Mouse (Mus musculus): ENCODE measurements at regions not wholly inside any gene's neighbourhood (a gene's known extent, or its start where the extent isn't known, plus 50 kb on each side); places are given as distances from the start of the nearest gene placed in this dataset.

DNA sequence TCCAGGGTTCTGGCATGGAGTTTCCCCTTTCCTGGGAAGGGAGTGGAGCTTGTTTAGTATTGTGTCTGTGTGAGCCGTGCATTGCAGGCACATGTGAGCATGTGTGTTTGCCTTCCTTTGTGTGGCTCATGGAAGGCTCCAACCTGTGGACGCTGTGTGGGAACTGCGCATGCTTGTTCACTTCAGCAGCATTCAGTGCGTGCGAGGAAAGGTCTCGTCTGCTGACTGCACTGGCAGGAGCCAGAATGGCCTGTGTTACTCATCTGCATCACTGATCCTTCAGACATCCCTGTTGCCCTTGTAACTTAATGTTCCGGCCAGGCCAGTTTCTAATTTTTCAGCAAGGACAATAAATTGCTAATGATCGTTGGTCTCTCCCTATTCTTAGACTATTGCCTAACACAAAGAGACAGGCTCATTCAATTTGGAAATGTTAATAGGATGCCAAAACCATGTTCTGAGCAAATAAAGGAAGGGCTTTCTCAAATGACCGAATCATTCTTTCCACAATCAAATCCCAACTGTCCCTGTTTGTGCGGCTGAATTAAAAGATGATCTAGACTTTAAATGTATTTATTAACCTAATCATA, 167.9 kb upstream of the Npy start:
- no peak for DNase-seq

DNA sequence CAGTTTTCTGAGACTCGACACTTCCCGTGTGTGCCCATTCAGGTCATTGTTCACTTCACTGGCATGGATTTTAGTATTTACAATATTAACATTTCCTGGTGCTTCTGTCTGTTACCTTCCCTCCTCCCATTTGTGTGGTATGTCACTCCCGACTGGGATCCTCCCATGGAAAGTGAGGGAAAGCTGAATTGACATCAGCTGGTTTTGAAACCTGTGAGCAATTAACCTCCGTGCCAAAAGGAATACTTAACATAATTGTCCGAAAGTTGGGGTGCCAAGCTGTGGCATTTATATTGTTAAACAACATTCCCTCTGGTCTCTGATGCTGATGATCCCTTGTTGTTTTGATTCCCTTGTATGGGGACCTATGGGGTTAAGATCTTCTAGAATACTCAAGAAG, 167.3 kb upstream of the Npy start:
- no peak for DNase-seq

DNA sequence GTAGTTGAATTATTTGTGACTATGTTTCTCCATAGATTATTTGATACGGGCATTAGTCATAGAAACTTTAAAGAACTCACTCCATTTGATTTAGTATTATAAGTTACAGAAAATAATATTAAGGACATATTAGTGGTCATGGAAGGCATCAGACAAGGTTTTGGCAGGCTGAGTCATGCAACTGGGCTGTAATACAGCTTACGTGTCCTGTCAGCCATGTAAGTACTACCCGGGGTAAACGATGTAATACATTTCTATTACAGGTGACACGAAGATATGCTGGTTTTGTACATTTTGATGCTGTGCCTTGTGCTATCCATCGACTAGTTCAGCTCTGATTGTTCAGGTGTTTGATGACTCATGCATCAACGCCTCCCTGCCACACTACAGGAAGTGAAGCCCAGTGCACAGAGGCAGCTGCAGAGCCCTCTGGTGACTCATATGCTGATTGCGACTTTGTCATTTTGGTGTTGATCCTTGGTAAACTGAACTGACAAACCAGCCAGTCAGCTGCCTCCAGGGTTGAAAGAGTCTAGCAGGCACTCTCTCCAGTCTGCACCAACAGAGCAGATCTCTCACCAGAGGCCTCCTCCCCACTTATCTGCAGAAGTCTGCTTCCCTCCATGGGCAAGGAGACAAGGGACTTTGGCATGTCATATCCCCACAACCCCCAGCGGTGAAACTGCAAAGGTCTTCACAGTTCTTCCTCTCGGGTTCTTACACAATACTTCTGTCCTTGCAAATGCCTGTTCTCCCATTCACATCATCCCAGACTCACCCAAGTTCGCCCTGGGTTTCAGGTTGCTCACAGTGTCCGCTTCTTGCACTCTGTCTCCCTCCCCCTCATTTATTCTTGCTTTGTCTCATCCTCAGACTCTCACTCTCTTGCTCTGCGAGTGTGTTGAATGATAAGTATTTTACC, 165.9 kb upstream of the Npy start:
- no peak for DNase-seq

DNA sequence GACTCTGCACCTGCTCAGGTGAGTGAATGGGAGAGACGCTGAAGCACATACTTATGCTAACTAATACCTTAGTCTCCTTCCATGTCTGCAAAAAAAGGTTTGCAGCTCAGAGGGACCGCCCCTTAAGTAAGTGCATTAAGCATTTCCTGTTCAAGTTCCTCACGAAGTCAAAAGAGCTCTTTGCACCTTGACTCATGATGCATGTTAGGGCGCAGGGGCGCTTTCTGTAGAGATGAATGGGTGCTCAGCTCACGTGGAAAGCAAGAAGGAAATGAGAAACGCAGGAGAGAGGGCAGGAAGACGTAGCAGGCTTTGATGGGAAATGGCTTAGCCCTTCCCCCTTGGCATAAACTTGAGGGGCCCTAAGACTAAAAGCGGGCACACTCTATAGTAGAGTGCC, 164.5 kb upstream of the Npy start:
- no peak for DNase-seq

DNA sequence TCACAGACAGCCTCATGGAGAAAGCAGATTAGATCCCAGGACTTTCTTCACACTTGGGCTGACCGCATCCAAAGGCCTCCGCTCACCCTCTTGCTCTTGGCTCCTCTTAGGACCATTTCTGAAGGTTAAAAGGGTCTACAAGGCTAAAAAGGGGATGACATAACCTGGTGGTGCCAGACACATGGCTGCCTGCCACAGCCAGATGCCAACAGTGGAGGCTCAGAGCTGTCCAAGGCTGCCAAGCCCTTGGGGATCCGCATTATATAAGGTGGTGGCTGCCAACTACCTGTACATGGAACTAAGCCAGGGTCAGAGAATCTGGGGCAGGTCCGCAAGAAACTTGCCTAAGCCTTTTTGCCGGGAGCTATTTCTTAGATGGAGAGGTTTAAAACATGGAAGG, 151.5 kb upstream of the Npy start:
- no peak for DNase-seq

DNA sequence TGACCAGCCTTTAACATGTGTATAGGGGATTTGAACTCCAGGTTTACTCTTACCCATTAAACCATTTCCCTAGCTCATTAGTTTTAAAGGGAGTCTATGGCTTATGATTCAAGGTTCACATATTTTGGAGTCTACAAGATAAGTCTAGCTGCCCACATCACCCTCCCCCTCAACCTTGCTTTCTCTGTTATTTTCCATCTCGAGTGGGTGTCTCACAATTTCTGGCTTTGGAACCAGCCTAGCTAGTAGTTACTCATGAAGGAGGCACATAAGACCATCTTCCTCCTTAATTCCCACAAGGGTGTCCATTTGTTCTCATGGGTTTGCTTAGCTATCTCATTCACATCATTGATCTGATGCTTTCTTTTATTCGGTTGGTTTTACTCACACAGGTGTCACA, 150.6 kb upstream of the Npy start:
- DNase-seq, result no peak

DNA sequence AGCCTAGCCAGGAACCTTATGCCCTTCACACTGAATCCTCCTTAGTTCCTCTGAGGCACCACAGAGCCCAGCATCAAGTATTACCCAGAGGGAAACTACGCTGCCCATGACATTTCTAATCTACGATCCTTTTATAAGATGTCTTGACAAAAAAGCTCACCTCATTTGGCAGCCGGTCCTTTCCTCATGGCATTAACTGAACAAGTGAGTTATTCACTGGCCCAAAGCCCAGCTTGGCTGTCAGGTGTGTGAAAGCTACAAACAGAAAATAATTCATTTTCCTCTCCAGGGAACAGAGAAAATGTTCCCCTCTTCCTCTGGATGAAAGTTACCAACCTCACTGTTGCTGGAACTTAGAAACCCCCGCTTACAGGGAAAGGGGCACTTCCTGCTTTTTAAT, 135.7 kb upstream of the Npy start:
- DNase-seq, result no peak

DNA sequence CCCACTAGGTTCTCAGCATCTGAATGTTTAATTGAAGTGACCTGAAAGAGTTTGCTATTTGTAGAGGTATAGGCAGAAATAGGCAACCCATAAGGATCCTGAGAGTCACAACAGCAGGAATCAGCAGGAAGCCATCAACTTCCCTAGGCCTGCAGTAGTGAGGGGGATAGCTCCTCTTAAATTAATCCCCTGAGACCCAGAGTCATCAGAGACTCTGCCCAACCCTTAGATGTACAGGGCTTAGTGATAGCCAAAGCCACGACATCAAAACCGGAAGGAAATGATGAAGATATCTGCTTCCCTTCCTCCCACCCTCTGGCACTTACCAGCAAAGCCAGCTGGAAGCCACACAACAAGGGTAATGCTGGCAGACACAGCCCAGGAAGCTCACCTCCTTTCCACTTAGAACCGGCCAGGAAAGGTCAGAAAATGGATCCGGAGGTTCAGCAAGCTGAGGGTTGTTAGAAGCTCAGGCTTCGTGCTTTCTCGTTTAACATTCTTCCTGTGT, 130.4 kb upstream of the Npy start:
- DNase-seq, result no peak

DNA sequence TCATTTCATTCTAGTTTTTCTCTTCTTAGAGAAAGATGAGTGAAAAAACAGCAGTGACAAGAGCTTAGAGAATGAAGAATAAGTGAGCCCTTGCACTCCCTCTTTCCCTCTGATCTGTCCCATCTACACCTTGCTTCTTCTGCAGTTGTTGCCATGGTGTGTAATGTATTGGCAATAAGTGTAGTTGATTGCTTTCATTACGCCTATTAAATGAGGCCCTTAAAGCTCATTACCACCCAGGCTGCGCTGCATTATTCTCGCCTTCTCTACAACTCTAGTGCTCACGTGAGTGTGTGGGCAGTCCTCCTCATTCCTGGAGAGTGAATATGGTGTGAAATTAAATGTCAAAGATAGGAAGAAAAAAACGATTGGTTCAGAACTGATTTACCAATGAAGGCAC, 127.7 kb upstream of the Npy start:
- no peak for DNase-seq

DNA sequence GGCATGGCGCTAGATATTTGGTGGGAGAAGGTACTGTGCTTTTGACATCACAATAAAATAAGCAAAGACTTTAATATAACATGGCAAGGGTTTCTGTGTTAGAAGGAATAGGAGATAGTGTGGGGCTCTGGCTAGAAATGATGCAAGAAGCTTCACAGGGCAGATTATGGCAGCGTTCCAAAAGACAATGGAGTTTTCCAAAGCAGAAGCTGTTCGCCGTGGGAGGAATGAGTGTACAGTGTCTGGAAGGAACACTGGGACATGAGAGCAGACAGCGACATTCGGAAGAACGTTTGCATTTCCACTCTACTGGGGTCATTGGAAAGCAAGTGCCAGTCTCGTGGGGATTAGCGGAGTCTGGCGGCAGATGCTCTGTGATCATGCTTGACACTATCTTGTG, 125.5 kb upstream of the Npy start:
- DNase-seq, result no peak

DNA sequence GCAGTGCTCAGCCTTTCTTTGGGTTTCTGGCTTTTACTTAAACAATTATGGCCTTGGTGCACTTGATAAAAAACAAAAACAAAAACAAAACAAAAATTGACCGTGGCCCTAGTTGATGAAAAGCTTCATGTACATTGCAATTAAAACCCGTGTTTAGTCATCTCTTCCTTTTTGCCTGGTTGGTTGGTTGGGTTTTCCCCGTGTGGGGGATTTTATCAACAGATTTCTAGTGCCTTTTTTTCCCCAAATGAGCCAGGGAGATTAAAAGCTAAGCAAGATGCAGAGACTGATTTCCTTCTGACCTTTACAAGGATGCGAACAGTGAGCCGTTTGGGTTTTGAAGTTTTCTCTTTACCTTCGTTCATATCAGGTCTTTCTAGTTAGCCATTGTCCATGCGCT, 121.1 kb upstream of the Npy start:
- no peak for DNase-seq

DNA sequence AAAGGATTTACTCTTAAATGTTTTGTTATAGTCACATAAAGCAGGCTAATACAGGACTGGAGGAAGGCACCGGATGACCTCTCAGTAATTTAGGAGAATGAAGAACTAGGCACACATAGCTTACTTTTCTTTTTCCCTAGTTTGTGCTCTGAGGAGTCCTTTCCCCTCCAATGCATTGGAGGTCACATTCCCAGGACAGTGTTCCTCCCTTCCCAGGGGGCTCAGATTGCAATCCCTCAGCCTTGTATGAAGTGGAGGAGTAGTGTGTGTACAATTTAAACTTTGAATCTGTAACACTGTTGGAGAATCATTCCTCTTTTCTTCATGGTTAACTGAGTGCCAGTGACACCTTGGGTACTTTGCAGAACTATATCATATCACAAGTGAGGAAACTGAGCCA, 109.5 kb upstream of the Npy start:
- DNase-seq, result no peak

DNA sequence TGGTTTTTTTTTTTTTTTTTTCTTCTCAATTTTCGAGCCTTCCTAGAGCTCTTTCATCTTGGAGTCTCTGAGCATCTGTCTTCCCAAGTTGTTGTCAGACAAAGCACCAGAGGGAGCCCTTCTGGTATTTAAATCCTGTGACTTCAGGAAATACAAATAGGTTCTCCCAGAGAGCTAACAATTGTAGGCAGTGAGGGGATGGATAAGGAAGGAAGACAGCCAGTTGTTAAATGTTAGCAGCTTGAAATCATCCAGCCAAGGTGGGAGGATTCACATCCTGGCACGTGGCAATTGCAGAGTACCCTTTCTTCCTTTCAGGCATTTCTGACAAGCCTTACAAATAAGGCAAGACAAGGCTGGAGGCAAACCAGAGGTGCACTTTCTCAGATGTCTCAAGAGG, 106.0 kb upstream of the Npy start:
- DNase-seq, result peak; percentile 34

DNA sequence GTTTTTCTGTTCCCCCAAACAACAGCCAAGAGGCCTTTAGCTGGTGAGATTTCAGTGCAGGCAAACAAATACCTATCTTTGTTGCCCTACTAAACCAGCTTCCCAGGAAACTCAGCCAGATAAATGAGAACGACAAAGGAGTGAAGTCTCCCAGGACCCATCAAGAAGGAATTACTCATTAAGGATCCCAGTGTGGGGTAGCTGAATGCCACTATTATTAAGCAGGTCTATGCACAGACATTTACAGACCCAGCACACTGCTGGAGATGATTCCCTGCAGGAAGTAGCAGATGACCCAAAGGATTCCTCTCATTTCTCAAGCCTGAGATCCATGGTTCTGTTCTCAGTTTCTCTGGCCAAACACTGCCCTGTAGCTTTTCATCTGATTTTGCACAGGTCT, 105.6 kb upstream of the Npy start:
- no peak for DNase-seq

DNA sequence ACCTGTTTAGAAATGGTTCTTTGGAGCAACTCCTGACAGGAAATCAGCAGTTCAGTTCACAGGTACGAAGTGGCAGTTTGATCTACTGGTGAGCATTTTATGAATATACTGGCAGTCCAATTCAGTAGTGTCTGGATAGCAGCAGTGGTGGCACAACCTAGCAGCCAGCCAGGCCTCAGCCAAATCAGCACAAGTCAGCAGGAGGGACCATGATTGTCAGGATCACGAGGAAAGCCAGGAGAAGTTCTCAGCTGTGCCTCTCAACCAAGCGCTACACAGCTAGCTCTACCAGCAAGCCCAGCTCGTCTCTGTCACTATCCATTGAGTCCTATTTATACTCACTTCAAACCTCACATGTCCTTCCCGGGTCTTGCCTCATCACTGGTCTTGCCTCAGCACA, 89.3 kb upstream of the Npy start:
- DNase-seq, result no peak

DNA sequence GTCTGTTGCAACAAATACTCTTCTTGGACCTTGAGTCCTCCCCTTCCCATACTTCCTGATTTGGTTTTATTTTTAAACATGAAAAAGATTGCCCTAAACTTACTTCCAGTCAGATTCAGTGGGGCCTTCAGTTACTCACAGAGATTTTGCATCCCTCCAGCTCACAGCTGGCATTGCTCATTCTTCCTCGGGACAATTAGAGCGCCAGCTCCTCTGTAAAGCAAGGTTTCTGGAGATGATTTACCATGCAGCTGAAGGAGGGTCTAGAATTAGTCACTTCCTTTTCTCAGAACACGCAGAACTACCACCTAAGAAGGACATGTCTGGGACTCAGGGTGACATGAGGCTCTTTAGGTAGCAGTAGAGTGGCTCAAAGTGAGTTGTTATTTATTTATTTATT, 79.4 kb upstream of the Npy start:
- no peak for DNase-seq

DNA sequence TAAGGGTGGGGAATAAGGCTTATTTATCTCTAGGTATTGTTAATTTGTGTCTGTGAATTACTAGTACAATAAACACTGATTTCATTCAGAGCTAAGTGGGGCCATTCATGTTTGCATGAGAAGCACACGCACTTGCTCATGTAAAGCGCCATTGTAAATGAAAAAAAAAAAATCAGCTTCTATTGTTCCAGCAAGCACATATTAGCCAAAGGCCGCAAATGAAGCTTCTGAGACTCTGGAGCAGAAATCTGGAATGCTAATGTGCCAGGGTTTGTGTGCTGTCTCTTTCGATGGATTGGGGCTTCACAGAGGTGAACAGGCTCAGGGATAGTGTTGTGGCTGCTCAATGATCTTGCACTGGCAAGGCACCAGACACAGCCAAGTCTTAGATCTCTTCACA, 77.2 kb upstream of the Npy start:
- no peak for DNase-seq

DNA sequence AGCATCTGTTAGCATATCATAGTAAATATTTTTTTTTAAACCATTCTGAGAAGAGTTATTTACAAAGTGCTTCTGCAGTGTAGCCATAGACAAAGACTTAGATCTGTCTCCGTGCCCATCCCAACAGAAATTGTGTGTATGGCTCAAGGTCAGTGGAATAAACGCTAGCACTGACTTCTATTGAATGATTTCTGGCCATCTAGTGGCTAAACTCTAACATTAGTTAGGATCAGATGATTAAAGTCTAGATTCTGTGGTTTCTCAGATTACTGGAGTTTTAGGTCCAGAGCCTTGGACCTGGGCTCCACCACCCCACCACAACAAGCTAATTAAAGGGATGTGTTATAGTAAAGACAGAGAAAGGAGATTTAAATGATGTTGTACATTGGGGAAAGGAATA, 72.0 kb upstream of the Npy start:
- no peak for DNase-seq

DNA sequence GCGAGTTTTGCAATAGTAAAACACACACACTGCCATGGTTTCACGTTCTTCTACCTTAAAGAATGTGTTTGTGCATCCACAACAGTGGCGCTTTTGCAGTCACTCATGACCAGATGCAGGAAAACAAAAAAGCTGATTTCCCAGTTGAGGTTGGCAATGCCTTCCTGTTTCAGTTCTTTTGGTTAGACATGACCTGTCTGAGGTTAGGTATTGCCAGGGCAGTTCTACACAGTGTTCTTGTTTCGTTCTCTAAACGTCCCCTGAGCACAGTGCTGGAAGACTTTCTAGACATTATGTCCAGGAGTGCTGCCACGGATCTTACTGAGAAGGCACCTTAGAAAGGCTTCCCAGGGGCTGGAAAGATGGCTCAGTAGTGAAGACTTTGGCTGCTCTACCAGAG, 62.9 kb upstream of the Npy start:
- DNase-seq, result no peak

DNA sequence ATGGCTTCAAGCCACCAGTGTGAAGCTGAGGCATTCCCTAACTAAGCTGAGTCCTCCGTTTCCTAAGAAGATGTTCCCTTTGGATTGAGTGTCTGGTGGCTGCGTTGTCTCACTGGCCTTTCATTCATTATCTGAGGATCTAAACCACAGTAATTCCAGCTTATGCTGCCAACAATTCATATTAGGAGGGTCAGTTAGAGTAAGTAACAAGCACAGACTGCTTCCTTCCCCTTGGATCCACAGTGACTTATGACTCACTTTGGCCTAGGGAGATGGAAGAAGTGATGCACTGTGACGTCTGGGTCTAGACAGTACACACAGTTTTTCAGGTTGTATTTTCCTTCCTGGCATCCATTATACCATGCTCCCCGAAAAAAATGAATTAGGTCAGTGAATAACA, 57.8 kb upstream of the Npy start:
- no peak for DNase-seq

DNA sequence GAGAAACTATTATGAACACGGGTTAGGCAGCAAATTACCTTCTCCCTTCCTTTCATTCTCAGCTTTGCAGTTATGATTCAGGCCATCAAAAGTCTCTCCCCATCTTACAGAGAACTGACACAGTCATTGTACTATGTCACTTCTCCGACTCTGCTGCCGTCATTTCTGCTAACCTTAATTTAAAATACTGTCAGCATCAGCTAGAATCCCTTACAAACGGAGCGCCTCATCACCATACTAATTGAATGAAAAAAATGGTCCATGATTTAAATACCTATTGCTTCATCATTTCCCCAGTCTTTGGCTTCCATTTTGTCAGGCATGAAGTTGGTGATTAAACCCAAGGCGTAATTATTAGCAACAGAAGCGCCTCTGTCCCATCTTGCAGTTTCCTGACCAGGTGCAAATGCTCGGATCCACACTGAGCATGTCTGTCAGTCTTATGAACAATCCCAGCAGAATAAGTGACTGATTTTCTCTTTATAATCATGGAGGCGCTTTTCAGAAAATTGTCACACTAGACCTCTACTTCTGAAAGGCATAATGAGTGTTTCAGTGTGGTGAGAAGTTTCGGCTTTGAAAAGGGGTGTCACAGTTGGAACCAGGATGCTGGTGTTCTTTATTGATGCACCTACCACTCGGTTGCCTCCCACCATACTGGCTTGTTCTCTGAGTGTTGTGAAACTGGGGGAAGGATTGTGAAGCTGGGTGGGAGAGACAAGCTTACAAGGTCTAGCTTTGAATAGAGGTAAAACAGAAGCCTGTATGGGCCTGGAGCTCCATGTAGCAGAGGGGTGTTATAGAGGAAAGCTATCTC, 52.4 kb upstream of the Npy start:
- DNase-seq, result no peak

Measured in right cerebral cortex, postnatal 25 days (tissue).